Mouse (Mus musculus): ENCODE measurements around the gene Metap1. TPM values are rescaled to one million over a fixed set of nuclear protein-coding genes. Genes with fewer than 3 reads are reported as not detected.
"Not testable (repeated sequence)": the region's sequence is repeated elsewhere in the genome, so short reads cannot be mapped to it uniquely, and the experiment has no call there.

Gene Metap1
- polyA plus RNA-seq, 1 experiment from 2014 or later = 54.2 TPM

GRCm38 (mm10) chr3:138479489-138479888 lies 9.8 kb downstream of the Metap1 start:
- no peaks in the 10 kb centered on the region for H3K27me3 ChIP-seq (ENCODE audit: control insufficient read depth, insufficient read depth, low read length)
- H3K9ac ChIP-seq (replicated peaks; ENCODE audit: low read length) = no peak overlapping the region
- H3K4me3 ChIP-seq (ENCODE audit: low read depth, low read length) = no peak overlapping the region
- H3K36me3 ChIP-seq (replicated peaks; ENCODE audit: control insufficient read depth, insufficient read depth, low read depth, low read length) = no peaks in the 10 kb centered on the region; the same call in 1 of the 2 replicates
- no peak for DNase-seq (ENCODE audit: low spot score)
- WGBS = 96% methylated on average over 8 of the region's 8 CpGs
- no peak for ATAC-seq (replicated peaks; ENCODE audit: insufficient number of reproducible peaks, low FRiP score, low TSS enrichment, low read depth)
- no peaks in the 10 kb centered on the region for H3K4me1 ChIP-seq (ENCODE audit: control insufficient read depth, insufficient read depth, low read length)
- H3K4me2 ChIP-seq (ENCODE audit: low read depth, low read length) = no peak overlapping the region
- H3K9me3 ChIP-seq (replicated peaks; ENCODE audit: control insufficient read depth, low read length) = no peaks in the 10 kb centered on the region; the same call in 1 of the 2 replicates
- no peak overlapping the region for H3K27ac ChIP-seq (replicated peaks; ENCODE audit: low read depth, low read length)

- no peaks in the 10 kb centered on the region for H3K4me1 ChIP-seq (ENCODE audit: control insufficient read depth, insufficient read depth, low read length)
- H3K27me3 ChIP-seq (ENCODE audit: control insufficient read depth, insufficient read depth, low read length) = no peaks in the 10 kb centered on the region
- H3K9me3 ChIP-seq (replicated peaks; ENCODE audit: control insufficient read depth, low read length) = no peaks in the 10 kb centered on the region
- H3K9ac ChIP-seq (replicated peaks; ENCODE audit: low read length) = no peak overlapping the region
- no peak overlapping the region for H3K4me2 ChIP-seq (ENCODE audit: low read depth, low read length)
- H3K4me3 ChIP-seq (ENCODE audit: low read depth, low read length) = no peak overlapping the region
- H3K27ac ChIP-seq (replicated peaks; ENCODE audit: low read depth, low read length) = no peak overlapping the region
- 69% methylated on average over 3 of the region's 3 CpGs for WGBS
- DNase-seq (ENCODE audit: low spot score) = no peak
- ATAC-seq (replicated peaks; ENCODE audit: insufficient number of reproducible peaks, low FRiP score, low TSS enrichment, low read depth) = no peak
- H3K36me3 ChIP-seq (replicated peaks; ENCODE audit: control insufficient read depth, insufficient read depth, low read depth, low read length) = peaks cover 2% of the 10 kb centered on the region
Measured at GRCm38 (mm10) chr3:138471066-138471465, 18.2 kb downstream of the Metap1 start.

- H3K4me1 ChIP-seq (ENCODE audit: control insufficient read depth, insufficient read depth, low read length); ATAC-seq (replicated peaks; ENCODE audit: insufficient number of reproducible peaks, low FRiP score, low TSS enrichment, low read depth); H3K9ac ChIP-seq (replicated peaks; ENCODE audit: low read length); H3K36me3 ChIP-seq (replicated peaks; ENCODE audit: control insufficient read depth, insufficient read depth, low read depth, low read length); H3K4me3 ChIP-seq (ENCODE audit: low read depth, low read length); H3K27ac ChIP-seq (replicated peaks; ENCODE audit: low read depth, low read length); DNase-seq (ENCODE audit: low spot score); H3K27me3 ChIP-seq (ENCODE audit: control insufficient read depth, insufficient read depth, low read length); H3K9me3 ChIP-seq (replicated peaks; ENCODE audit: control insufficient read depth, low read length); H3K4me2 ChIP-seq (ENCODE audit: low read depth, low read length): not testable (repeated sequence)
- 100% methylated on average over 1 of the region's 1 CpGs for WGBS
Measured at GRCm38 (mm10) chr3:138466656-138467055, 22.7 kb downstream of the Metap1 start.

- no peaks in the 10 kb centered on the region for H3K4me1 ChIP-seq (ENCODE audit: control insufficient read depth, insufficient read depth, low read length)
- H3K9me3 ChIP-seq (replicated peaks; ENCODE audit: control insufficient read depth, low read length) = no peaks in the 10 kb centered on the region
- H3K4me3 ChIP-seq (ENCODE audit: low read depth, low read length) = no peak overlapping the region
- H3K27me3 ChIP-seq (ENCODE audit: control insufficient read depth, insufficient read depth, low read length) = no peaks in the 10 kb centered on the region
- no peak overlapping the region for H3K4me2 ChIP-seq (ENCODE audit: low read depth, low read length)
- ATAC-seq (replicated peaks; ENCODE audit: insufficient number of reproducible peaks, low FRiP score, low TSS enrichment, low read depth) = no peak
- H3K36me3 ChIP-seq (replicated peaks; ENCODE audit: control insufficient read depth, insufficient read depth, low read depth, low read length) = peaks cover 2% of the 10 kb centered on the region
- no peak overlapping the region for H3K9ac ChIP-seq (replicated peaks; ENCODE audit: low read length)
- H3K27ac ChIP-seq (replicated peaks; ENCODE audit: low read depth, low read length) = no peak overlapping the region
- WGBS = 68% methylated on average over 16 of the region's 16 CpGs
- DNase-seq (ENCODE audit: low spot score) = no peak
Measured at GRCm38 (mm10) chr3:138464573-138465147, 24.7 kb downstream of the Metap1 start.

GRCm38 (mm10) chr3:138463807-138464206 lies 25.5 kb downstream of the Metap1 start:
- Histone ChIP-seq H3K4me2 (ENCODE audit: low read depth, low read length) (no peak overlapping the region), H3K27me3 (ENCODE audit: control insufficient read depth, insufficient read depth, low read length) (no peaks in the 10 kb centered on the region), H3K4me3 (ENCODE audit: low read depth, low read length) (no peak overlapping the region), H3K9ac (replicated peaks; ENCODE audit: low read length) (no peak overlapping the region), H3K9me3 (replicated peaks; ENCODE audit: control insufficient read depth, low read length) (no peaks in the 10 kb centered on the region), H3K36me3 (replicated peaks; ENCODE audit: control insufficient read depth, insufficient read depth, low read depth, low read length) (no peaks in the 10 kb centered on the region; the same call in none of the 2 replicates), H3K4me1 (ENCODE audit: control insufficient read depth, insufficient read depth, low read length) (no peaks in the 10 kb centered on the region), H3K27ac (replicated peaks; ENCODE audit: low read depth, low read length) (no peak overlapping the region)
- WGBS = 90% methylated on average over 6 of the region's 6 CpGs
- ATAC-seq (replicated peaks; ENCODE audit: insufficient number of reproducible peaks, low FRiP score, low TSS enrichment, low read depth) (no peak), DNase-seq (ENCODE audit: low spot score) (no peak)

GRCm38 (mm10) chr3:138463137-138463536 lies 26.2 kb downstream of the Metap1 start:
- Histone ChIP-seq H3K9ac (replicated peaks; ENCODE audit: low read length) (no peak overlapping the region), H3K9me3 (replicated peaks; ENCODE audit: control insufficient read depth, low read length) (no peaks in the 10 kb centered on the region), H3K4me1 (ENCODE audit: control insufficient read depth, insufficient read depth, low read length) (no peaks in the 10 kb centered on the region), H3K27me3 (ENCODE audit: control insufficient read depth, insufficient read depth, low read length) (no peaks in the 10 kb centered on the region), H3K4me2 (ENCODE audit: low read depth, low read length) (no peak overlapping the region), H3K27ac (replicated peaks; ENCODE audit: low read depth, low read length) (no peak overlapping the region), H3K4me3 (ENCODE audit: low read depth, low read length) (no peak overlapping the region), H3K36me3 (replicated peaks; ENCODE audit: control insufficient read depth, insufficient read depth, low read depth, low read length) (peaks cover under 1% of the 10 kb centered on the region)
- DNase-seq (ENCODE audit: low spot score) (peak; percentile 57), ATAC-seq (replicated peaks; ENCODE audit: insufficient number of reproducible peaks, low FRiP score, low TSS enrichment, low read depth) (no peak)
- WGBS = 87% methylated on average over 2 of the region's 2 CpGs

GRCm38 (mm10) chr3:138461832-138462231 lies 27.5 kb downstream of the Metap1 start:
- no peak overlapping the region for H3K27ac ChIP-seq (replicated peaks; ENCODE audit: low read depth, low read length)

GRCm38 (mm10) chr3:138460260-138460659 lies 29.1 kb downstream of the Metap1 start:
- H3K4me1 ChIP-seq (ENCODE audit: control insufficient read depth, insufficient read depth, low read length) = no peaks in the 10 kb centered on the region
- ATAC-seq (replicated peaks; ENCODE audit: insufficient number of reproducible peaks, low FRiP score, low TSS enrichment, low read depth) = no peak
- 84% methylated on average over 13 of the region's 13 CpGs for WGBS
- H3K9me3 ChIP-seq (replicated peaks; ENCODE audit: control insufficient read depth, low read length) = no peaks in the 10 kb centered on the region
- no peaks in the 10 kb centered on the region for H3K27me3 ChIP-seq (ENCODE audit: control insufficient read depth, insufficient read depth, low read length)
- no peak for DNase-seq (ENCODE audit: low spot score)
- no peak overlapping the region for H3K4me2 ChIP-seq (ENCODE audit: low read depth, low read length)
- no peak overlapping the region for H3K4me3 ChIP-seq (ENCODE audit: low read depth, low read length)
- no peak overlapping the region for H3K9ac ChIP-seq (replicated peaks; ENCODE audit: low read length)
- H3K36me3 ChIP-seq (replicated peaks; ENCODE audit: control insufficient read depth, insufficient read depth, low read depth, low read length) = peaks cover 4% of the 10 kb centered on the region
- H3K27ac ChIP-seq (replicated peaks; ENCODE audit: low read depth, low read length) = no peak overlapping the region

More at GRCm38 (mm10) chr3:138461832-138462231, 27.5 kb downstream of the Metap1 start:
- Histone ChIP-seq H3K36me3 (replicated peaks; ENCODE audit: control insufficient read depth, insufficient read depth, low read depth, low read length) (peaks cover 4% of the 10 kb centered on the region), H3K4me1 (ENCODE audit: control insufficient read depth, insufficient read depth, low read length) (no peaks in the 10 kb centered on the region), H3K9me3 (replicated peaks; ENCODE audit: control insufficient read depth, low read length) (no peaks in the 10 kb centered on the region), H3K4me3 (ENCODE audit: low read depth, low read length) (no peak overlapping the region), H3K27me3 (ENCODE audit: control insufficient read depth, insufficient read depth, low read length) (no peaks in the 10 kb centered on the region), H3K4me2 (ENCODE audit: low read depth, low read length) (no peak overlapping the region), H3K9ac (replicated peaks; ENCODE audit: low read length) (no peak overlapping the region)
- no peak for ATAC-seq (replicated peaks; ENCODE audit: insufficient number of reproducible peaks, low FRiP score, low TSS enrichment, low read depth)
- no peak for DNase-seq (ENCODE audit: low spot score)
- 99% methylated on average over 3 of the region's 3 CpGs for WGBS

Data from embryonic facial prominence, embryonic 11.5 days (tissue).